Mouse (Mus musculus) spleen, adult 12 weeks (tissue): ENCODE measurements around the gene Sbf2.
"Not testable (repeated sequence)": the region's sequence is repeated elsewhere in the genome, so short reads cannot be mapped to it uniquely, and the experiment has no call there.

Experiments used
- DNase-seq: peaks from one replicate; pipeline ENCODE4 v3.0.0; 2022; ENCODE audit warnings: low spot score

The Sbf2 gene

DNA sequence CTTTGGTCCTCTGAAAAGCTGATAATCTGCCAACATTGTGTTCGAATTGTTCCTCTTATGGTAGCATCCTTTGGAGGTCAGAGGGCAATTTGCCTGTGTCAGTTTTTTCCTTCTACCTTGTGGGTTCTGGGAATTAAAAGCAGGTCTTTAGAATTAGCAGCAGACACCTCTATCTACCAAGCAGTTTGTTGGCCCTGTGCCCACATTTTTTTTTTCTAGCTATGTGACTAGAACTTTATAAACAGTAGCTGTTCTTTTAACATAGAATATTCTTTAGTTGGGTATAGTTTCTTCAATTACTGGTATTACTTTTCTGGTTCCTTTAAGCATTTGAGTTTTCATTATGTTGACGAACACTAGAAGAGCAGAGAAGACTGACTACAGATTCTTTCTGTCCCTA, 223.1 kb downstream of the Sbf2 start:
- no peak for DNase-seq

DNA sequence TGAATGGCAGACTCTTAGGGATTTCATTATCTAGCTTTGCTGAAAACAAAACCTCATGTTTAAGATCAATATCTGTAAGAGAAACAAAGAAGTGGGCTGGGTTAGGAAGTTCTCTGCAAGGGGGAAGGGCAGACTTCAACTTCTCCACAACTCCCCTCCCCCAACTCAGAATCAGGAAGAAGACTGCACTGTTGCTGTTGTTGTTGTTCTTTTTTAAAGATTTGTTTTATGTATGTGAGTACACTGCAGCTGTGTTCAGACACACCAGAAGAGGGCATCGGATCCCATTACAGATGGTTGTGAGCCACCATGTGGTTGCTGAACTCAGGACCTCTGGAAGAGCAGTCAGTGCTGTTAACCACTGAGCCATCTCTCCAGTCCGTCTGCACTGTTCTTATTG, 225.8 kb downstream of the Sbf2 start:
- not testable (repeated sequence) for DNase-seq

DNA sequence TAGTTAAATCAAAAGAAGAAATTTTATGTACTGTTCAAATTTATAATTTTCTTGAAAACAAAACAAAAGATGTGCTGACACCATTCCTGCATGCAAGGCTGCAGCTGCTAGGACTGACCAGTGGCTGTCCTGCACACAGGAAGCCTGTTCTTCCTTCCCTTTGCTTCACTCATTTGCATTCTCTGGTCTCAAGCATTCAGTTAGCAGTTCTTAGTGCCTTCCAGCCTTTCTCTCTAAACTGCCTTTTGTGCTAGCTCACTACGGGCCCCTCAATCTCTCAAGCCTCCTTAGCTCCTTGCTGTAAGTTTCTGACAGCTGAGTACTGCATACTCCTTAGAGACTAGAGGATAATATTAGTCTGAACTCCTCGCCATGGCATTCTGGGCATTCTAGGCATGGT, 227.2 kb downstream of the Sbf2 start:
- DNase-seq: no peak

DNA sequence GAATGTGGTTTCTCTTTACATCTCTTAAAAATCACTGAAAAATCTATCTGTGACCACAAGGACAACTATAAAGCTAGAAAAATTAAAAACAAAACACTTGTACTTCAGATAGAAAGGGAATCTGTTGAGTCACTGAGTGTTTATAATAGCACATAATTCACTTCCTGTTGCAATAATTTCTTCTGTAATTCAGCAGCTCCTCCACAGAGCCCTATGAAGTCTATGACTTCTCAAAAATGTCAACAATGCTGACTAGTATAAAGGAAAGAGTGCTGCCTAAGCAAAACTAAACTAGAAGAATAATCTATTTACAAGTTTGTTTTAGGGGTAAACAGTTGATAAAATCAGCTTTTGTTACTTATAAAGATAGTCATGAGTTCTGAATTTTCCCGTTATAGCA, 229.2 kb downstream of the Sbf2 start:
- DNase-seq: no peak

DNA sequence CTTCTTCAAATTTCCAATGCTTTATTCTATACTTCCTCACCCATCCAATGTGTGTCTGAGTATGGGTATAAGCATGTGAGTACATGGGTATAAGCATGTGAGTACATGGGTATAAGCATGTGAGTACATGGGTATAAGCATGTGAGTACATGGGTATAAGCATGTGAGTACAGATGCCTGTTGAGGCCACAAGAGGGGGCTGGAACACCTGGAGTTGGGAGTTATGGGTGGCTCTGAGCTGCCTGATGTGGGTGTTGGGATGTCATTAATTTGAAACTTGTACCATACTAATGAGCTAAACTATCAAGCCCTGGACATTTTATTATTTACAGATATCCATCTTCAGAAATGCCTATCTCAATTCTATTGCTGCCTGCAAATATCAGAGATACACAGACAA, 230.4 kb downstream of the Sbf2 start:
- DNase-seq: no peak

DNA sequence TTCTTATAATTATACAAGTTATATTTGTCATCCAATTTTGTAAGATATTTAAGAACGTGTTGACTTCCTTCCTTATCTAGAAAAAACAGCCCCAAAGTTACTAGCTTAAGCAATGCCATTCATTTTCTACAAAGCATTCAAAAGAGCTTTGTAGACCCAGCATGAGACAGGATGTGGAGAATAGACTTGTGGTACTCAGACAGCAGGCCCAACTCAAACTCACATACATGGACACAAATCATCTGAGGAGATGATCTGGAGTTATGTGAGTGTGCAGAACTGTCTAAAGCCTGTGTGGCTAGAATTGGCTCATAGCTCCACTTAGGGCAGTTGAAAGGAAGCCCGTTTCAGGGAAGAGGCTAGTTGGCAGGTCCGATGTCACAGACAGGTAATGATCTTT, 233.1 kb downstream of the Sbf2 start:
- no peak for DNase-seq

DNA sequence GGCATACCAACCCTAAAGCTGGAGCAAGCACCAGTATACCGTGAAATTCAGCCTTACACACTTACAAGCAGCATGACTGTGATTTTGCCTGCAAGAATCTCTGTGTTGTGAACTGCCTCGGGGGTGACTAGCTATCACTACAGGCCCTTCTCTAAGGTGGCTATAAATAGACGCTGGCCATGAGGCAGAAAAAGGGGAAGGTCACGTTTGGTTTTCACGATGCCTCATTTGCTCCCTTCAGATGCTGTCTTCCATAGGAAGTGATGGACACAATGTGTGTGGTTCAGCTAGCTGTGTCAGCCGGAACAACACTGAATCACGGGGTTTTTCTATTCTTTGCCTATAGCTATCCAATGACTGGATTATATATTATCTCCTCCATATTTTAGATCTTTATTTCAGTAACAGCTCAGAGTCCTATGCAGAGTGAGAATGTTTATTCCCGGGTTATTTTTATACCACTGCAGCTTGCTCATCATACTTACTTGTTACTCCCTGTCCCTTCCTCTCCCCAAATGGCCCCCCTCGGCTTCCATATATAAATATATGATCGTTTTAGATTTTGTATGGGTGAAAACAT, 235.3 kb downstream of the Sbf2 start:
- no peak for DNase-seq

DNA sequence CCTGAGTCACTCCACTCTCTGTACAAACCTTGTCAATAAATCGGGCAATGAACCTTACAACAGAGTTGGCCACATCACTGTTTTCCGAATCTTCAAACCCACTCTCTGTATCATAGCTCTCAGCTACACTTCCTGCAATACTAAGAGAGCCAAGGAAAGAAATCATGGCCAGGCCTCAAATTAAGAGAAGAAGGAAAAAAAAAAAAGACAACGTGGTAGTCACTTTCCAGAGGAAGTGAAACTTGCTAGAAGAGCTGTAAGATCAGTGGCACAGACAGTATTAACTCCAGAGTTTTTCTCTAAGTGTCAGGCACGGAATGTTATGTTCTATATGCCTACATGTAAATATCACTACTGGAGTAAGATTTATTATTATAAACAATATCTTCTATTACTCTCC, 242.2 kb downstream of the Sbf2 start:
- no peak for DNase-seq

DNA sequence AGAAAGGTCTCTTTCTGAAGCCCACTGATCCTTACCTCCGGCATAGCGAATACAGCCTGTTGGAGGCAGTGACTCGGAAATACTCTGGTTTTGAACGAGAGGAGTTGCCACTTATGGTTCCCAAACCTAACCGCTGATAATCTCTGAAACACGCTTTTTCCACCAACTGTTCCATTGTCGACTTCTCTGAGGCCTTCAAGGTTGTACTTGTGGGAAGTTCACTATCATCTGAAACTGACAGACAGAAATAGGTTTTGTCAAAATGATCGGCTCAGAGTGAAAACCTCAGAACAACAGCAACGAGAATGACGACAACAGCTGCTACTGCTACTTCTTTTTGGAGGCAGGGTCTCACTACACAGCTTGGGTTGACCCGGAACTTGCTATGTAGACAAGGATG, 252.7 kb downstream of the Sbf2 start:
- no peak for DNase-seq

DNA sequence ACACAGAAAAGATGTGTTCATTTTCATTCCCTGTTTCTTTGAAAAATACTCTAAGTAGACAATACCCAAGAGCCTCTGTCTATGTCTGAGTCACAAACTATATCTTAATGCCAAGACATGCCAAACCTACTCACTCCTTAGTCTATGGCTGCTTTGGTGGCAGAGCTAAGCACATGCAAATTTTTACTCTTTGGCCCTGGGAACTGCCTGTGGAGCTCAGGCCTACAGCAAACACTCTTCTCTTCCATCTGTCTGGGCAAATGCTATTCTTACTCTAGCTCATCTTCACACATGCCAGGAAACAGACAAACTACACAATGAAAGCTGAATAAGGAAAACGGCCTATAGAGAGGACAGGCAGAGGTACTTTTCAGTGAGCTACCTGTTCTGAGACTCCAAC, 253.2 kb downstream of the Sbf2 start:
- no peak for DNase-seq

DNA sequence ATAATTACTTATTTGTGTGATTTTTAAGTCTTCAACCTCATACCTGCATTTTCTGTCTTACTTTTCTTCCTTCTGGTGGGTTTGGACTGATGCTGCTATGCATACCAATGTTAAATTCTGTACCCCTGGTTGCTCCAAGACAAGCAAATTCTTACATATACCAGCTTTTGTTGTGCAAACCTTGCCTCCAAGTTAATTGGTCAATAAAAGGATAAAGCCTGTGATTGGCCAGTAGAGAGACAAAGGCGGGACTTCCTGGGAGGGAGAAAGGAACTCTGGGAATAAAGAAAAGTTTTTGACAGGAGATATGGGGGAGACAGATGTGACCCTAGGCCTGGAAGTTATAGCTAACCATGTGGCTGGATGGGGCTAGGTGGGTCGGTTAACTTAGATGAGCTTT, 255.3 kb downstream of the Sbf2 start:
- DNase-seq: no peak

DNA sequence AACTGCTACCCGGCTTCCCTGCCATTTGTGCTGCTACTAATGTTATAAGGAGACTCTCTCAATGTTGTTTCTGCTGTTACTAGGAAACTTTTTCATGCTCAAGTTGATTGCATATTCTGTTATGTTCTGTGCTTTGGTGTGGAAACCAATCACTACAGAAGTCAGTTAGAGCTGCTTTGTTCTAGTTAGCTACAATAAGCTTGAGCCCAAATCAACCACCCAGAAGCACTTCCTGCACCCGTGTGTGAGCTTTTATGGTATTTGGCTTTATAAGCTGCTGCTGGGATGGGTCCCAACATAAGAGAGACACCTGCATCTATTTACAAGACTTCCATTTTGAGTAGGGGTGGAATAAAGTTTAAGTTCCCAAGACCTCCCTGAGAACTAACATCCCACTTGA, 260.8 kb downstream of the Sbf2 start:
- no peak for DNase-seq

DNA sequence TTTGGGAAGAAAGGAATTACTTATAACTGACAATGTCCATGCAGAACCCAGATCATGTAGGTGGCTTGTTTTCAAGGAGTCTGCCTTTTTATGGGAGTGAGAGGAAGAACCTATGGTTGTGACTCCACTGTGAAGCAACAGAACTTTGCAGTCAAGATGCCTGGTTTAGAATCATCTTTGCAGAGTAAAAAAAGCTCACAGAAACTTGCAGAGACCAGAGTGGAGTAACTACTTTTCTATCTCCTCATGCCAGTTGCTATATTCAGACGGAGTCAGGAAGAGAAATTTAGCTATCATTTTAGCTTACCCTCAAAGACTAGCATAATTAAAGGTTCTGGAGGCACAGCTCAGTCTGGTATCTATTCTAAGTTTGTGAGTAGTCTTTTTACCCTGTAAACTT, 267.5 kb downstream of the Sbf2 start:
- DNase-seq: no peak

DNA sequence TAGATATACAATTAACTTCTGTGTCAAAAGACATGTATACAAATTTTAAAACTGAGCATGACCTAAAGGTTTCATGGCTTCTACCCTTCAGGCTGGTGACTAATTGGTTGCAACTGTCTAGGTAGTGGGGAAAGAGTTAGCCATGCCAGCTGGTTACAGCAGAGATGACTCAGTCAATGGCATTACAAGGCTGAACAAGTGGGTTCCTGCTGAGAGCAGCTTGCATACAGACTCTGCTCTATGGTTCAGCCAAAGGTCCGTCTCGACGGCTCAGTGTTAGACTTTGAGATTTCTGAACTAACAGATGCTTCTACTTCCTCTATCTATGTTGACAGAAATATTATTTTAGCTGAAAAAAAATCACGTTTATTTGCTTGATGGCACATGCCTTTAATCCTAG, 277.1 kb downstream of the Sbf2 start:
- DNase-seq: no peak

DNA sequence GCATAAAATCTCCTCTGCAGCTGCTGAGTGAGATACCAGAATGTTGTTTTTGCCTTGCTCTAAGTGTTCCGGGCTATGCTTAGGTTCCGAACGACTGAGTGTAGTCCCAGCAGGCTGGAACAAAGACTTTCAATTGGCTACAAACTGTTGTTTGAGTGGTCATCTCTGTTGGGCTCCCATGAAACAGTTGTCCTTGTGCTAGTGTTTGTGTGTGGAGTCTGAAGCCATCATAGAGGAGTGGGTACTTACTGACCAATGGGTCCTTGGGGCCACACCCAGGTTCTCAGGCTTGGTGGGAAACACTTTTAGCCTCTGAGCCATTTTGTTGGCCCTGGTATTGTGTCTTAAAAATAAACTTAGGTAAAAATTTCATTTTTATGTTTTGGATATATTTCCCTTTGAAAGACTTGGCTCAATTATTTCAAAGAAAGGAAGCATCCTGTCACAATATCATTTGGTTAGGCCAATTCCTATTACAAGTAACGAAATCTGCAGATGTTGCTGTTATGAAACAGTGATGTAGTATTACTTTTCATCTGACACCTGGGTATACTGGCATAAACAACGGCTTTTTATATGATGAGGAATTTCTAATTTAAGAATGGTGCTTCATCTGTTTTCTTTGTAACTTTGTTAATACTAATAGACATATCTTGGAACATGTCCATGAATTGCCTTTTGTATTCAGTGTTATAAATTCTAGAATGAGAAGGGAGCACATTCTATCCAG, 289.2 kb downstream of the Sbf2 start:
- DNase-seq: no peak

DNA sequence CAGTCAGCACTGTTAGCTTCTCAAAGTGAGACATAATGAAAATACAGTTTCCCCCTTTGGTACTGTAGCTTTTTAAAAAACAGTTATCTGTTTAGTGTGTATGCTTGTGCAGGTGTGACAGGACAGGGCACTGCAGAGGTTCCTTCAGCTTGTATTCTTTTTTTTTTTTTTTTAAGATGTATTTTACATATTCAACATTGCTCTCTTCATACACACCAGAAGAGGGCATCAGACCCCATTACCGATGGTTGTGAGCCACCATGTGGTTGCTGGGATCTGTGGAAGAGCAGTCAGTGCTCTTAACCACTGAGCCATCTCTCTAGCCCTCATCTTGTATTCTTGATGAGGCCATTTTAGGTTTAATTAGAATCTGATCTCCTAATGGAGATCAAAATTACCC, 289.9 kb downstream of the Sbf2 start:
- no peak for DNase-seq

DNA sequence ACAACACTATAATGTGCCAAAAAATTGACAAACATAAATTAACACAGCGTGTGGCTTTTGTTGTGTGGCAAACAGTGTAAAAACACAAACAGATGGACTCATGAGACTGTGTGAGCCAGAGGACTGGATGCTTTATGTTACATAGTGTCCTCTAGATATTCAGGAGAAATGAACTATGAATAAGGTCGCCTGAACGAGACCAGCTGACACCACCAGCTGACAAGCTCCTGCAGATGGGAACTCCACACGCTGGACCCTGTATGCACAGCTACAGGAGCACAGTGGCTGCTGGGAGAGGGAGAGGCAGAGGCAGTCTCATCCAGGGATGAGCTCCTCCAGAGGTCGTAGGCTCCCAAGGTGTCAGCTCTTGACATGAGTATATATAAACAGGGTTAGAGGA, 293.6 kb downstream of the Sbf2 start:
- DNase-seq: no peak

DNA sequence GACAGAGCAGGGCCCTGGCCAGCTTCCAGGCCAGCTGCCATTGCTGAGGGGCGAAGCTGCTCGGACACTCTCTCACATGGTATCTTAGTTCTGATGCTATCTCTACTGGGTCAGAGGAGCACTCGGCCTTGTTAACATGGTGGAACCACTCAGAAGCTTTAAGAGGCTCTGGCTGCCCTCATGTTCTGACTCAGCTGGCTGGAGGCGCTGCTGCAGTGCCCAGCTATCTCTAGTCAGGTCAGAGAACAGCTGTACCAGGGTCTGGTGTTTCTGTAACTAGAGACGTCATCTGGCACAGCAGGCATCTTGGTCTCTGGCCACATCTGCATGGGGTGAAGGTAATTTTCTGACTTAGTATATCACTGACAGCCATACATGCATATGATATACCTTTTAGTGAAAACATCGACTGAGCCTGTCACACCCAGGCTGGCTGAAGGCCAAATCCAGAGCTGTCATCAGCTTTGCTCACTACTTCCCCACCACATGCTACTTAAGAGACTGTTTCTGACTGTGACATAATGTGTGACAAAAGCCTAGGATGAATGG, 295.7 kb downstream of the Sbf2 start:
- no peak for DNase-seq

DNA sequence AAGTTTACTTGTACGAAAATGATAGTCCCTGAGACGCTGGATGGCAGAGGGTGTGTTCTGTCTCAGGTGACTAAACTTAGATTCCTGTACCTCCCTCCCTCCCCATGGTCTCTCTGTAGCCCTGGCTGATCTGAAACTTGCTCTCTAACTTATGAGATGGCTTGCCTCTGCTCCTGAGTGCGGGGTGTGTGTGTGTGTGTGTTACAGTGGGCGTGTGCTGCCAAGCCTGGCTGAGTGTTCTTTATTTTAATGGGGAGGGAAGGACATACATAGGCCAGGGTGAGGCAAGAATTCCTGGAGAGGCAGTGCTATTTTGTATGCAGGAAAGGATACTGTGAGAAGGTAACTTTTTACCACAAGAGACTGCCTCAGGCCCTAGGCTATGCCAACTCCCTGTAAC, 297.3 kb downstream of the Sbf2 start:
- no peak for DNase-seq

DNA sequence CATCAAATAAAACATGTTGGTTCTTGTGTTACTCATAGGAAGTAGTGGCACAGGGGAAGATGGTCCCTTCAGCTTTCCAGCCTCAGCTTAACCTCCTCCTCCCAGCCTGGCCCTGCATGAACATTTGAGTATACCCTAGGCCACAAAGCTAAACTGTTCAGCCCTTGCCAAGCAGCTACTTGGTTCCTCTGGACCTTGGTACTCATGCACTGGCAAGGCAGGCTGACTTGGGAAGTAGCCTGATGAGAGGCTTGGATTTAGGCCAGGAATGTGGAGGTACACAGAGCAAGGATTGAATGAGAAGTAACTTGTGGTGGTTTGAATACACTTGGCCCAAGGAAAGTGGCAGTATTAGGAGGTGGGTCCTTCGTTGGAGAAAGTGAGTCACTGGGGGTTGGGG, 299.4 kb downstream of the Sbf2 start:
- no peak for DNase-seq

DNA sequence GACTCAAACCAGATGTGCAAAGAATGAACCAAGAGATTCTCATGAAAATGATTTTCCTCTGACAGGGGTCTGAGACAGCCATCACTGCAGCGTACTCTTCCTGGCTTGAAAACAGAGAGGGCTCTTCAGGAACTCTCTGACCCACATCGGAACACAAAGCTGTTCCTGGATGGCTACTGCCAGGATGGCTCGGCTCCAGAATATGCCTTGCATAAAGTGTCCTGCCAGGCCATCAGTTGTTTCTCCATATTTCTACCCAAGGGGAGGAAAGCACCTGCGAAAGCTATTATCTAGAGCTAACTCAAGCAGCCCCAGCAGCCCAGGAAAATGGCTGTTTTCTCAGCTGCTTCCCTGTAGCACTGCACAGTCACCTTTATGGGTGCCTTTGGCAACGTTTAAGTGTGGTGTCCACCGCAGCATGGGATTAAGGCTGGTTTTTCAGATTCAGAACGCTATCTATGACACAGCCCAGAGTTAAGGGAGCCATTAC, 300.3 kb downstream of the Sbf2 start:
- no peak for DNase-seq

DNA sequence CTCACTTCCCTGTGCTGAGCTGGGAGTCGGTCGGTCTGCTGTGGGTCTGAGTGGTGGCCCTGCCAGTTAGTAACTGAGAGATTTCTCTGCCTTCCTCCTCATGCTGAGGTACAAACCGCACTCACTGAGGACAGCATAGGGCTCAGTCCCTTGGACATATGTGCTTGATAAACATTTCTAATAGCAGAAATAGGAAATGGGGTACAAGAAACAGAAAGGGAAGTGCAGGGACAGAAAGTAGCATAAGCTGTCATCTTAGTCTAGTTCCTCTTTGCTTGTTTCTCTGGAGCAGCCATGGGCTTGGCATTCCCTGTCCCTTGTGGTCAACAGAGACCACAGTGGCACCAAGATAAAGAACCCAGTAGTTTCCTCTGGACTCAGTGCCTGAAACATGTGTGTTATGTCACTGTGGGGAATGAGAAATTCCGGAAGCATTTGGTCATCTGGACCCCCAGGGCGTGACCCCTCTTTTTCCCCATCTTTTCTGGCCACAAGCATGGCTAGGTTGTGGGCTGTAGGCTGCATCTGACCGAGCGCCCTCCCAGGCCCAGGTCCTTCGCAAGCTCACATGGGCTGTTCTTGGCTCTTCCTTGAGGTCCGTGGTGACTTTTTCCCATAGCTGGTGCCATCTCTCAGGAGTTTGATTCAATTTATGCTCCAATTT, 301.2 kb downstream of the Sbf2 start:
- no peak for DNase-seq

DNA sequence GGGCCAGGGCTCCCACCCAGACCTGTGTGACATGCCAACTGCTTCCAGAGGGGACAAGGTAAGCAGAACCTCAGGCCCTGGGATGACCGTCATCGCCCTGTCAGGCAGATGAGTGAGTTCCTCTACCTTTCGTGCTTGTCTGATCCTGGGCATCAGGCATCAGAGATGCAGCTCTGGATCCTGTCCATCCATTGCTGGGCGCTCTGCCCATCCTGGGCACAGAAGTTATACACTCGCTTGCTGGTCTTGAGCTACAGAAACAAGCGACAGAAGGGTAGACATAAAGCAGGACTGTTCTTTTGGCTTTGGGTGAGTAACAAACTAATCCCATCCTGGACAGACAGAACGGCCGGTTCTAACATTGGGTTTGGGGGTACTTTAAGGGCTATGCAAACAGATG, 305.5 kb downstream of the Sbf2 start:
- no peak for DNase-seq
